Mouse (Mus musculus) midbrain, embryonic 12.5 days (tissue): ENCODE measurements at regions not wholly inside any gene's neighbourhood (a gene's known extent, or its start where the extent isn't known, plus 50 kb on each side); places are given as distances from the start of the nearest gene placed in this dataset.

Experiments
- ATAC-seq: fragments of 200-750 bp; cut with Nextera tagmentation; 2 replicates; pipeline ENCODE4 v1.8.0; 2017; ENCODE audit warnings: low read depth, moderate TSS enrichment, moderate library complexity; ENCODE audit not compliant: low FRiP score
- H3K27ac ChIP-seq: fragments of 300-500 bp; sonication (generic); replicated peaks from 2 replicates; pipeline ENCODE4 v1.5.1; 2016; ENCODE audit warnings: mild to moderate bottlenecking
- H3K27me3 ChIP-seq: fragments of 300-500 bp; sonication (generic); 2 replicates; pipeline ENCODE4 v1.6.1; 2016; ENCODE audit warnings: mild to moderate bottlenecking
- H3K36me3 ChIP-seq: fragments of 300-500 bp; sonication (generic); 2 replicates; pipeline ENCODE4 v1.6.1; 2016
- H3K4me1 ChIP-seq: fragments of 300-500 bp; sonication (generic); 2 replicates; pipeline ENCODE4 v1.6.1; 2016
- H3K4me2 ChIP-seq: fragments of 300-500 bp; sonication (generic); replicated peaks from 2 replicates; pipeline ENCODE4 v1.6.1; 2016; ENCODE audit warnings: mild to moderate bottlenecking, moderate library complexity
- H3K4me3 ChIP-seq: fragments of 300-500 bp; sonication (generic); 2 replicates; pipeline ENCODE4 v1.5.1; 2016; ENCODE audit warnings: mild to moderate bottlenecking
- H3K9ac ChIP-seq: fragments of 300-500 bp; sonication (generic); replicated peaks from 2 replicates; pipeline ENCODE4 v1.6.1; 2016; ENCODE audit warnings: mild to moderate bottlenecking, moderate library complexity
- H3K9me3 ChIP-seq: fragments of 300-500 bp; sonication (generic); 2 replicates; pipeline ENCODE4 v1.6.1; 2016; ENCODE audit warnings: mild to moderate bottlenecking
- WGBS: fragments of 180-500 bp; shearing (Covaris S2); methylation state at CpG from one replicate; pipeline ENCODE4 v1.1.7; 2016; 5-methylcytosine and 5-hydroxymethylcytosine counted together

- Histone ChIP-seq H3K27me3 (no peaks in the 10 kb centered on the region), H3K4me1 (no peaks in the 10 kb centered on the region), H3K9me3 (no peaks in the 10 kb centered on the region), H3K9ac (no peak overlapping the region), H3K36me3 (no peaks in the 10 kb centered on the region), H3K4me2 (no peak overlapping the region), H3K4me3 (no peak overlapping the region), H3K27ac (no peak overlapping the region)
- no peak for ATAC-seq
Observed at GRCm38 (mm10) chr17:61520087-61520486, 1361.0 kb downstream of the Efna5 start.

- H3K27ac ChIP-seq = no peak overlapping the region
- no peaks in the 10 kb centered on the region for H3K27me3 ChIP-seq
- no peaks in the 10 kb centered on the region for H3K4me1 ChIP-seq
- H3K4me2 ChIP-seq = no peak overlapping the region
- H3K36me3 ChIP-seq = no peaks in the 10 kb centered on the region
- H3K4me3 ChIP-seq = no peak overlapping the region
- H3K9ac ChIP-seq = no peak overlapping the region
- H3K9me3 ChIP-seq = no peaks in the 10 kb centered on the region
- 100% methylated on average over 1 of the region's 1 CpGs for WGBS
- no peak for ATAC-seq
Observed at GRCm38 (mm10) chr17:61515059-61515458, 1366.1 kb downstream of the Efna5 start.

GRCm38 (mm10) chr17:61513433-61513832, 1367.7 kb downstream of the Efna5 start:
- ATAC-seq = peak; percentile 75
- no peak overlapping the region for H3K4me2 ChIP-seq
- no peak overlapping the region for H3K9ac ChIP-seq
- no peaks in the 10 kb centered on the region for H3K9me3 ChIP-seq
- H3K27ac ChIP-seq = no peak overlapping the region
- H3K4me3 ChIP-seq = no peak overlapping the region
- H3K4me1 ChIP-seq = no peaks in the 10 kb centered on the region
- no peaks in the 10 kb centered on the region for H3K36me3 ChIP-seq
- no peaks in the 10 kb centered on the region for H3K27me3 ChIP-seq
- WGBS = 42% methylated on average over 4 of the region's 4 CpGs

GRCm38 (mm10) chr17:61495261-61495660, 1385.9 kb downstream of the Efna5 start:
- H3K36me3 ChIP-seq = no peaks in the 10 kb centered on the region
- ATAC-seq = no peak
- H3K4me3 ChIP-seq = no peak overlapping the region
- WGBS = 83% methylated on average over 3 of the region's 3 CpGs
- H3K4me2 ChIP-seq = no peak overlapping the region
- no peaks in the 10 kb centered on the region for H3K27me3 ChIP-seq
- no peaks in the 10 kb centered on the region for H3K4me1 ChIP-seq
- no peak overlapping the region for H3K9ac ChIP-seq
- no peaks in the 10 kb centered on the region for H3K9me3 ChIP-seq
- no peak overlapping the region for H3K27ac ChIP-seq

GRCm38 (mm10) chr17:61477457-61477856, 1403.7 kb downstream of the Efna5 start:
- H3K4me1 ChIP-seq = no peaks in the 10 kb centered on the region

GRCm38 (mm10) chr17:61474405-61474804, 1406.7 kb downstream of the Efna5 start:
- H3K4me1 ChIP-seq = no peaks in the 10 kb centered on the region
- no peaks in the 10 kb centered on the region for H3K27me3 ChIP-seq
- H3K36me3 ChIP-seq = no peaks in the 10 kb centered on the region
- H3K9ac ChIP-seq = no peak overlapping the region
- H3K9me3 ChIP-seq = peaks cover 3% of the 10 kb centered on the region; the same call in 1 of the 2 replicates
- no peak overlapping the region for H3K4me3 ChIP-seq
- H3K4me2 ChIP-seq = no peak overlapping the region
- no peak overlapping the region for H3K27ac ChIP-seq
- WGBS = 94% methylated on average over 11 of the region's 11 CpGs
- ATAC-seq = no peak

More at GRCm38 (mm10) chr17:61477457-61477856, 1403.7 kb downstream of the Efna5 start:
- Histone ChIP-seq H3K9ac (no peak overlapping the region), H3K36me3 (no peaks in the 10 kb centered on the region), H3K27me3 (no peaks in the 10 kb centered on the region), H3K4me2 (no peak overlapping the region), H3K4me3 (no peak overlapping the region), H3K27ac (no peak overlapping the region), H3K9me3 (peaks cover 24% of the 10 kb centered on the region)
- WGBS = 94% methylated on average over 5 of the region's 5 CpGs
- ATAC-seq = no peak

GRCm38 (mm10) chr17:61452943-61453342, 1428.2 kb downstream of the Efna5 start:
- no peak overlapping the region for H3K4me2 ChIP-seq
- WGBS = 82% methylated on average over 2 of the region's 2 CpGs
- no peaks in the 10 kb centered on the region for H3K9me3 ChIP-seq
- no peaks in the 10 kb centered on the region for H3K4me1 ChIP-seq
- no peak overlapping the region for H3K9ac ChIP-seq
- H3K36me3 ChIP-seq = no peaks in the 10 kb centered on the region
- no peak overlapping the region for H3K4me3 ChIP-seq
- ATAC-seq = no peak
- H3K27me3 ChIP-seq = no peaks in the 10 kb centered on the region
- no peak overlapping the region for H3K27ac ChIP-seq

- no peaks in the 10 kb centered on the region for H3K27me3 ChIP-seq
- ATAC-seq = no peak
- WGBS = 89% methylated on average over 8 of the region's 8 CpGs
- no peak overlapping the region for H3K27ac ChIP-seq
- H3K9me3 ChIP-seq = no peaks in the 10 kb centered on the region
- H3K4me2 ChIP-seq = no peak overlapping the region
- H3K9ac ChIP-seq = no peak overlapping the region
- H3K4me3 ChIP-seq = no peak overlapping the region
- H3K4me1 ChIP-seq = no peaks in the 10 kb centered on the region
- H3K36me3 ChIP-seq = no peaks in the 10 kb centered on the region
Observed at GRCm38 (mm10) chr17:61426846-61427245, 1454.3 kb downstream of the Efna5 start.
